Mouse (Mus musculus) c-Kit-negative CD71-positive TER-119-positive erythroid progenitor cells, embryonic 14.5 days (primary cell): ENCODE measurements around the gene Cib1.

Experiments used
- DNase-seq: peaks from one replicate; pipeline ENCODE4 v3.0.0-alpha.2; 2013; ENCODE audit warnings: low read depth, low spot score

Gene Cib1

GRCm38 (mm10) chr7:80232489-80233029, at the start of gene Cib1, which contains the start of gene Gdpgp1:
Gene Cib1 (minus strand): TSS chr7:80232813.
Gene Gdpgp1 (plus strand): TSS chr7:80232865.
- DNase-seq, result peak; percentile 98

- DNase-seq, result no peak
These were observed 49.0 kb upstream of the Cib1 start for GRCm38 (mm10) chr7:80281646-80282045.

GRCm38 (mm10) chr7:80280998-80281397, 48.4 kb upstream of the Cib1 start:
- no peak for DNase-seq

- no peak for DNase-seq
These were observed 47.4 kb upstream of the Cib1 start for GRCm38 (mm10) chr7:80280032-80280431.

- no peak for DNase-seq
These were observed 43.8 kb upstream of the Cib1 start for GRCm38 (mm10) chr7:80276374-80276773.

GRCm38 (mm10) chr7:80273456-80273855, 40.8 kb upstream of the Cib1 start:
- DNase-seq, result no peak

- DNase-seq, result no peak
These were observed 37.2 kb upstream of the Cib1 start for GRCm38 (mm10) chr7:80269751-80270255.

- DNase-seq, result peak; percentile 92
These were observed 36.5 kb upstream of the Cib1 start, which contains the start of gene Vps33b for GRCm38 (mm10) chr7:80268897-80269750. Gene Vps33b (plus strand): TSS chr7:80269649.

GRCm38 (mm10) chr7:80267764-80268163, 35.2 kb upstream of the Cib1 start:
- DNase-seq, result no peak

- DNase-seq, result no peak
These were observed 32.0 kb upstream of the Cib1 start for GRCm38 (mm10) chr7:80264606-80265005.

- DNase-seq, result no peak
These were observed 28.9 kb upstream of the Cib1 start for GRCm38 (mm10) chr7:80261372-80261990.

- peak; percentile 76 for DNase-seq
These were observed 28.2 kb upstream of the Cib1 start, which contains the start of gene Ngrn for GRCm38 (mm10) chr7:80260625-80261371. Gene Ngrn (plus strand): TSS chr7:80261215.

- no peak for DNase-seq
These were observed 25.1 kb upstream of the Cib1 start for GRCm38 (mm10) chr7:80257706-80258105.

- no peak for DNase-seq
These were observed 23.4 kb upstream of the Cib1 start for GRCm38 (mm10) chr7:80255981-80256380.

- no peak for DNase-seq
These were observed 20.3 kb upstream of the Cib1 start for GRCm38 (mm10) chr7:80252886-80253285.

GRCm38 (mm10) chr7:80252437-80252836, 19.8 kb upstream of the Cib1 start:
- DNase-seq, result no peak

- DNase-seq, result no peak
These were observed 14.2 kb upstream of the Cib1 start for GRCm38 (mm10) chr7:80246859-80247258.

- peak; percentile 95 for DNase-seq
These were observed 13.6 kb upstream of the Cib1 start, which contains the start of gene Ttll13 for GRCm38 (mm10) chr7:80246148-80246721. Gene Ttll13 (plus strand): TSS chr7:80246376.

- no peak for DNase-seq
These were observed 12.2 kb upstream of the Cib1 start for GRCm38 (mm10) chr7:80244851-80245250.

GRCm38 (mm10) chr7:80241661-80242060, 9.0 kb upstream of the Cib1 start:
- DNase-seq, result no peak

- no peak for DNase-seq
These were observed 5.9 kb upstream of the Cib1 start for GRCm38 (mm10) chr7:80238542-80238941.
